Mouse (Mus musculus) gastrocnemius, adult 2 months (tissue): ENCODE results near the gene Erap1. TPM values are rescaled to one million over a fixed set of nuclear protein-coding genes. Genes with fewer than 3 reads are reported as not detected.
"Not testable (repeated sequence)": the region's sequence is repeated elsewhere in the genome, so short reads cannot be mapped to it uniquely, and the experiment has no call there.

Experiments
- DNase-seq: peaks from one replicate; pipeline ENCODE4 v3.0.0; 2022
- H3K27ac ChIP-seq: fragments of 200-600 bp; 2 replicates; pipeline ENCODE4 v1.8.1; 2022; ENCODE audit warnings: mild to moderate bottlenecking
- H3K4me3 ChIP-seq: fragments of 200-600 bp; 2 replicates; pipeline ENCODE4 v1.8.1; 2022; ENCODE audit warnings: mild to moderate bottlenecking, moderate library complexity
- CTCF ChIP-seq: fragments of 200-600 bp; IDR thresholded peaks from 2 replicates; pipeline ENCODE4 v1.8.1; 2022; ENCODE audit warnings: antibody characterized with exemption, mild to moderate bottlenecking, moderate library complexity
- intact Hi-C: fragments of 180-260 bp; cut with DNase I; formaldehyde crosslinking; loops from one replicate; pipeline ENCODE4 v1.15.1; 2025
- long read RNA-seq, 2 experiments: library from polyadenylated mRNA; stranded (forward); transcript quantifications; one replicate each; pipeline ENCODE4 v2.0.0; 2021
- total RNA-seq, 2 experiments: library from RNA; stranded (reverse); gene quantifications; 2 replicates each; pipeline ENCODE4 v1.2.3; 2021

The Erap1 gene
- 10 to 100 TPM; 23.5 to 37.2 TPM for total RNA-seq
- long read RNA-seq, experiment 1, full-length matches to known transcripts: 22 of 31 reads
- long read RNA-seq, experiment 1, partial matches to known transcripts: 6 of 31 reads
- long read RNA-seq, experiment 1, other reads (novel, unspliced or antisense): 3 of 31 reads
- long read RNA-seq, experiment 2, full-length matches to known transcripts: 18 of 22 reads
- long read RNA-seq, experiment 2, partial matches to known transcripts: 3 of 22 reads
- long read RNA-seq, experiment 2, other reads (novel, unspliced or antisense): 1 of 22 reads

- intact Hi-C loops: loop anchor here (1.0 to 5.0 kb wide), 3 partner anchors 132 to 215 kb away; partner anchors contain the start of gene Cast
- H3K27ac ChIP-seq: peak within 1 kb of the TSS; percentile 99
- peak; percentile 80 for TF ChIP-seq CTCF
- peak within 1 kb of the TSS; percentile 100 for H3K4me3 ChIP-seq
- DNase-seq: peak; percentile 24
Observed at GRCm38 (mm10) chr13:74638793-74639711, at the start of gene Erap1. Gene Erap1, plus strand, starts transcription at chr13:74639568.

- H3K27ac ChIP-seq, DNase-seq, intact Hi-C loops: not testable (repeated sequence)
- H3K4me3 ChIP-seq: peak overlapping the region; percentile 32
Observed at GRCm38 (mm10) chr13:74591401-74591821, 48.0 kb upstream of the Erap1 start.

GRCm38 (mm10) chr13:74591828-74592227 lies 47.5 kb upstream of the Erap1 start:
- H3K4me3 ChIP-seq, H3K27ac ChIP-seq, DNase-seq, intact Hi-C loops: not testable (repeated sequence)

- intact Hi-C loops, H3K4me3 ChIP-seq, DNase-seq, H3K27ac ChIP-seq: not testable (repeated sequence)
Observed at GRCm38 (mm10) chr13:74597022-74597421, 42.3 kb upstream of the Erap1 start.

GRCm38 (mm10) chr13:74601776-74602175 lies 37.6 kb upstream of the Erap1 start:
- DNase-seq, intact Hi-C loops, H3K27ac ChIP-seq, H3K4me3 ChIP-seq: not testable (repeated sequence)

- peak overlapping the region; percentile 89 for H3K27ac ChIP-seq
- DNase-seq: peak; percentile 84
- H3K4me3 ChIP-seq: peak overlapping the region; percentile 76
- intact Hi-C loops: loop anchor here (1.0 kb wide), 1 partner anchor 23 kb away; no protein-coding TSS in a partner anchor
Observed at GRCm38 (mm10) chr13:74617163-74618019, 22.0 kb upstream of the Erap1 start.

GRCm38 (mm10) chr13:74632327-74632726 lies 7.0 kb upstream of the Erap1 start:
- no peak for DNase-seq
- TF ChIP-seq CTCF: no peak
- Histone ChIP-seq H3K27ac (no peak overlapping the region), H3K4me3 (no peak overlapping the region)
- intact Hi-C loops: no loop called here

- H3K27ac ChIP-seq: no peak overlapping the region
- TF ChIP-seq CTCF: no peak
- no peak for DNase-seq
- H3K4me3 ChIP-seq: no peak overlapping the region
- intact Hi-C loops: no loop called here
Observed at GRCm38 (mm10) chr13:74632857-74633256, 6.5 kb upstream of the Erap1 start.

- no peak for TF ChIP-seq CTCF
- DNase-seq: peak; percentile 93
- peak overlapping the region; percentile 100 for H3K4me3 ChIP-seq
- intact Hi-C loops: loop anchor here (1.0 to 5.0 kb wide), 4 partner anchors 23 to 214 kb away; partner anchors contain the start of gene Cast
- H3K27ac ChIP-seq: peak overlapping the region; percentile 99
Observed at GRCm38 (mm10) chr13:74639712-74640522, 549 bp downstream of the Erap1 start.

- H3K27ac ChIP-seq: peak overlapping the region; percentile 99
- H3K4me3 ChIP-seq: peak overlapping the region; percentile 100
- DNase-seq: not testable (repeated sequence)
- intact Hi-C loops: loop anchor here (1.0 kb wide), 1 partner anchor 23 kb away; no protein-coding TSS in a partner anchor
Observed at GRCm38 (mm10) chr13:74640523-74640920, 1.2 kb downstream of the Erap1 start.

GRCm38 (mm10) chr13:74695497-74696193 lies 56.3 kb downstream of the Erap1 start:
- no peak for DNase-seq
- no peak for TF ChIP-seq CTCF
- Histone ChIP-seq H3K4me3 (no peak overlapping the region), H3K27ac (no peak overlapping the region)
- intact Hi-C loops: no loop called here
